Mouse (Mus musculus) cerebellum, adult 18-20 months (tissue): Measurements from ENCODE around the gene Fam120c.
"Not testable (repeated sequence)": the region's sequence is repeated elsewhere in the genome, so short reads cannot be mapped to it uniquely, and the experiment has no call there.

Experiments
- DNase-seq, 2 experiments: peaks; one replicate each; pipeline ENCODE4 v3.0.0; 2021

The Fam120c gene

GRCm38 (mm10) chrX:151343761-151344500 is at the start of gene Fam120c:
Gene Fam120c (plus strand): TSS chrX:151344175.
- peak; percentile 85 to 87 for DNase-seq

- no peak for DNase-seq
Observed at GRCm38 (mm10) chrX:151298329-151298728, 45.6 kb upstream of the Fam120c start.

- no peak for DNase-seq
Observed at GRCm38 (mm10) chrX:151313732-151314131, 30.2 kb upstream of the Fam120c start.

- DNase-seq, result no peak
Observed at GRCm38 (mm10) chrX:151333615-151334014, 10.4 kb upstream of the Fam120c start.

GRCm38 (mm10) chrX:151337804-151338203 is 6.2 kb upstream of the Fam120c start:
- peak; percentile 17 to 18 for DNase-seq

- DNase-seq, result peak; percentile 68 to 69
Observed at GRCm38 (mm10) chrX:151344501-151344984, 568 bp downstream of the Fam120c start.

- peak; percentile 37 to 45 for DNase-seq
Observed at GRCm38 (mm10) chrX:151345333-151346125, 1.6 kb downstream of the Fam120c start.

- no peak for DNase-seq
Observed at GRCm38 (mm10) chrX:151347278-151347677, 3.3 kb downstream of the Fam120c start.

- no peak for DNase-seq
Observed at GRCm38 (mm10) chrX:151349322-151349721, 5.3 kb downstream of the Fam120c start.

- peak; percentile 12 to 47 for DNase-seq
Observed at GRCm38 (mm10) chrX:151418801-151419200, 74.8 kb downstream of the Fam120c start.

- DNase-seq, result no peak
Observed at GRCm38 (mm10) chrX:151420791-151421190, 76.8 kb downstream of the Fam120c start.

- no peak for DNase-seq
Observed at GRCm38 (mm10) chrX:151443637-151444036, 99.7 kb downstream of the Fam120c start.

GRCm38 (mm10) chrX:151444189-151444588 is 100.2 kb downstream of the Fam120c start:
- no peak for DNase-seq

GRCm38 (mm10) chrX:151488128-151488527 is 144.2 kb downstream of the Fam120c start:
- DNase-seq, result no peak

GRCm38 (mm10) chrX:151493269-151493668 is 149.3 kb downstream of the Fam120c start:
- DNase-seq, result not testable (repeated sequence)

- no peak for DNase-seq
Observed at GRCm38 (mm10) chrX:151496596-151496995, 152.6 kb downstream of the Fam120c start.

- DNase-seq, result no peak
Observed at GRCm38 (mm10) chrX:151508536-151508935, 164.6 kb downstream of the Fam120c start.

GRCm38 (mm10) chrX:151509906-151510305 is 165.9 kb downstream of the Fam120c start:
- DNase-seq, result no peak

GRCm38 (mm10) chrX:151513066-151513465 is 169.1 kb downstream of the Fam120c start:
- DNase-seq, result no peak

GRCm38 (mm10) chrX:151513694-151514093 is 169.7 kb downstream of the Fam120c start:
- DNase-seq, result no peak

- DNase-seq, result no peak
Observed at GRCm38 (mm10) chrX:151518181-151518580, 174.2 kb downstream of the Fam120c start.

- DNase-seq, result no peak
Observed at GRCm38 (mm10) chrX:151520127-151520457, 176.1 kb downstream of the Fam120c start.

- peak; percentile 93 to 96 for DNase-seq
Observed at GRCm38 (mm10) chrX:151520458-151521322, 176.7 kb downstream of the Fam120c start, which contains the start of gene Phf8. Gene Phf8 (plus strand): TSS chrX:151520672.
